Mouse (Mus musculus) testis, adult 2 months (tissue): ENCODE data around the gene Nfkbie.

ENCODE experiments used
- CTCF ChIP-seq: fragments of 200-500 bp; IDR thresholded peaks from 2 replicates; pipeline ENCODE4 v1.5.1; 2012; ENCODE audit warnings: low read depth, mild to moderate bottlenecking, inconsistent platforms, low read length, moderate library complexity; ENCODE audit not compliant: control insufficient read depth, insufficient read depth, insufficient replicate concordance
- POLR2A ChIP-seq: fragments of 200-500 bp; IDR thresholded peaks from 2 replicates; pipeline ENCODE4 v1.6.1; 2012; ENCODE audit warnings: low read depth, mild to moderate bottlenecking, inconsistent platforms, low read length, moderate library complexity; ENCODE audit not compliant: control insufficient read depth

- TF ChIP-seq CTCF (no peak), POLR2A (no peak)
Measured at GRCm38 (mm10) chr17:45510871-45511270, 44.6 kb upstream of the Nfkbie start.
